Mouse (Mus musculus) testis, postnatal 10 days (tissue): ENCODE data around the gene Gas7.

Experiments used
- DNase-seq: peaks from one replicate; pipeline ENCODE4 v3.0.0; 2021; ENCODE audit warnings: low spot score

Gene Gas7

GRCm38 (mm10) chr11:67489647-67490175 is 34.5 kb downstream of the Gas7 start:
- DNase-seq: no peak

DNA sequence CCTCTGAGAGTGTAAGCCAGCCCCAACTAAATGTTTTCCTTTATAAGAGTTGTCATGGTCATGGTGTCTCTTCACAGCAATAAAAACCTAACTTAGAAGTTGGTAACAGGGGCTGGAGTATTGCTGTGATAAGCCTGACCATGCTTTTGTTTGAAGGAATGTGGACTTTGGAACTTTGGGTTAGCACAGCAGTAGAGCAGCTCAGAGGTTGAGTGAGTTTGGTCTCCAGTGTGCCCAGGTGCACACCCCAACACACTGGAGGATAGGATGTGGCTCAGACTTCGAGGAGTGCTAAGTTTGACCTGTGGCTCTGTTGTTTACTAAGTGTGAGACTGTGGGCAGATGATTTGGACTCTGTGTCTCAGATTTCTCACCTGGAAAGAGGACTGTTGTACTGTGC is 41.6 kb downstream of the Gas7 start:
- no peak for DNase-seq

DNA sequence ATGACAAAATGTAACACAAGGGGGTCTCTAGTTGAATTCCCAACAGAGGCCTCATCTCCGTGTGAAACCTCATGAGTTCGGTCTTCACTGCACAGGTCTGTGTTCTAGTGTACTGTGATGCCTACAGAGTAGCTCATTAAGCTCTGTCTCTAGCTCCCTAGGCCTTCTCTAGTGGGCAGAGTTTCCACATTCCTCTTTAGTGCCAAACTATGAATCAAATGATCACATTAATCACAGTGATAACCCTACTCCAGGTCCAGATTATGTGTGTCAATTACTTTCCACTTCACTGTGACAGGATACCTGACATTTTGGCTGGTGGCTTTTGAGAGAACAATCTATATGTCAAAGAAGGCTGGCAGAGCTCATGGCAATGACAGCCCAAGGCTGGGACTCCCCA is 44.9 kb downstream of the Gas7 start:
- no peak for DNase-seq

DNA sequence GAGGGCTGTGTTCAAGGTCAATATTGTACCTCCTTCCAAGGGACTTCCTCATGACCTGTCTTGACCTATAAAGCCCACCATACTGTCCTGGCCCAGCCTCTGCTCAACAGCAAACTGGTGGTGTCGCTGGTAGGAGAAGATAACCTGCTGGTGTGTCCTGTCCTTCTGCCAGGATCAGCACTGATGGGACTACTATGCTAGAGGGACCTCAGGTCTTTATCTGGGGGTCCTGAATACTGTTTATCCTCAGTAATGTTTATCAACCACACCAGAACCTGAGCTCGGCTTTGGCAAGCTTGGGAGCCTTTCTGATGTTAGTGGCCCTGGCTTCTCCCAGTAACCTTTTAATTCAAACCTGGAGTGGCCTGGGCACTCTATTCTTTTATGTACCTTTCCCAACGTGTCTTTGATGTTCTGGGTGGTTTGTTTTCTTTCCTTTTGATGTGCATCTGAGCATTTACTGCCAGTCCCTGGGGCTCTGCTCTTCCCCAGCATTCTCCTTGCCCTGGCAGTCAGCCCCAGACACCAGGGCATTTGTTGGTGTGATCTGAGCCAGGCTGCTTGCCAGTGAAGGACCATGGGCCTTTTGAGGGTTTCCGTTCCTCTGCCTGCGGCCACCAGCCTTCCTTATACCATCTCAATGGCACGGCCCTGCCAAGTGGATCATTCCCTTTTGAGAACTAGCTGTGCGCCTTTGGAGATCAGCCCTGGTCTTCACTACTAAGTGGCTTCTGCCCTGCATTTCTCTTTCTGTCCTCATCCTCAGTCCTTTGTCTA is 46.4 kb downstream of the Gas7 start:
- no peak for DNase-seq

GRCm38 (mm10) chr11:67509219-67509876 is 54.1 kb downstream of the Gas7 start:
- DNase-seq: no peak

DNA sequence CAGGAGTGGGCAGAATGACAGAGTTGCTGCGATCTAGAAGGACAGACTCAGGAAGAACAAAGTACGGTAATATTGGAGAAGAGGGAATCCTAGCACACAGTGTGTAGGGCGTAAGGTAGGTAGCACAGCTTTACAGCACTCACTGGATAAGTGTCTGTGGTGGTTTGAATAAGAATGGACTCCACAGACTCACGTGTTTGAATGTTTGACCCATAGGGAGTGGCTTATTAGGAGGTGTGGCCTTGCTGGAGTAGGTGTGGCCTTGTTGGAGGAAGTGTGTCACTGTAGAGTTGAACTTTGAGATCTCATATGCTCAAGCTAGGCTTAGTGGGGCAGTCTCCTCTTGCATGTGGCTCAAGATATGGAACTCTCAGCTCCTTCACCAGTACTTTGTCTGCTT is 55.6 kb downstream of the Gas7 start:
- DNase-seq: no peak

GRCm38 (mm10) chr11:67513001-67513400 is 57.8 kb downstream of the Gas7 start:
- DNase-seq: no peak

DNA sequence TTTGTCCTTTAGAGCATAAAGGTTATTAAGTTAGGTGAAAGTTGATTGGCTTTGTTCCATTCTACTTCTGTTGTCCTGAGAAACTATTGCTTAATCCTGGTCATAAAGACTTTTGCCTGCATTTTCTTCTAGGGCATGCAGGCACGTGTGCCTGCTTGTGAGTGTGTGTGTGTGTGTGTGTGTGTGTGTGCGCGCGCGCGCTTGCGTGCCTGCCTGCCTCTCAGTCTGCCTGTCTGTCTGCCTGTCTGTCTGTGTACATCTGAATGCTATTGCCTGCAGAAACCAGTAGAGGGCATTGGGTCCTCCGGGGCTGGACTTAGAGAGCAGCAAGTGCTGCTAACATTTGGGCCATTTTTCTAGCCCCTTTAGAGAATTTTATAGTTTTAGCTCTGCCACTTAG is 59.2 kb downstream of the Gas7 start:
- no peak for DNase-seq

DNA sequence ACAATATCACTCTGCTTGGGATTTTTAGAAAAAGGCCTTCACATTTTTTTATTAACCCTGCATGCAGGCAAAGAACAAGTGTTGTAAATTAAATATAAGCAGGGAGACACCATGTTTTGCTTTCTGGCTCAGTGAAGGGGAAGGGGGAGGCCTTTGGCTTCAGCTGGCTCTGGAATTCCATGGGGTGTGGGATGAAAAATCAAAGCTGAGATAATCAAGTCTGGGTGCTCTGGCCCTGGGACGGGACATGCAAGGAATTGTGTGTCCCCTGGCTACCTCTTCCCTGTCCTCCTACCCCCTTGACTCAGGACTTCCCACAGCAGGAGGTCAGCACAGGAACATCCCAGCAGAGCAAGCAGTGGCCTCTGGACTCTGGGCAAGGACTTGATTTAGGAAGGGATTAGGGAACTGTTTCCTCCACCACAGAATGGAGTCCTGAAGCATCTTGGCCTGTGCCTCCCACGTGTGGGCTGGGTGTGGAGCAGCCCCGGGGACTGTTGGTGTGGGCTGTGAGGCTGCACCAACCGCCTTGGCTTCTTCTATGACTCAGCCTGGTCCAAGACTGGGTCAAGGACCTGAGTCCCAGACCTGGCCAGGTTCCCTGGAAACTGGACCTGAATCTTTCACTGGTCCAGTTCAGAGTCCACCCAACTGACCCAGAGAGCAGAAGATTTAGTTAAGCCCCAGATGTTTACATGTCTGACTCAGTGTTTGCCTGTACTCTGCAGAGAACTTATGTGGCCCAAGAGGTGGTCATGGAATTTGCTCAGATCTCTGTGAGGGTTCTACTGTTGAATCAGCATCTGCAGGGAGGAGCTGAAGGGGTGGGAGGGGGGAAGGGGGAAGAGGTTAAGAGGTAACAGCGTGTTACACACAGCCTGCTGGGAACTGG is 60.0 kb downstream of the Gas7 start:
- peak; percentile 65 for DNase-seq

GRCm38 (mm10) chr11:67515912-67516305 is 60.7 kb downstream of the Gas7 start:
- no peak for DNase-seq

- no peak for DNase-seq
Measured at GRCm38 (mm10) chr11:67517748-67518147, 62.5 kb downstream of the Gas7 start.

DNA sequence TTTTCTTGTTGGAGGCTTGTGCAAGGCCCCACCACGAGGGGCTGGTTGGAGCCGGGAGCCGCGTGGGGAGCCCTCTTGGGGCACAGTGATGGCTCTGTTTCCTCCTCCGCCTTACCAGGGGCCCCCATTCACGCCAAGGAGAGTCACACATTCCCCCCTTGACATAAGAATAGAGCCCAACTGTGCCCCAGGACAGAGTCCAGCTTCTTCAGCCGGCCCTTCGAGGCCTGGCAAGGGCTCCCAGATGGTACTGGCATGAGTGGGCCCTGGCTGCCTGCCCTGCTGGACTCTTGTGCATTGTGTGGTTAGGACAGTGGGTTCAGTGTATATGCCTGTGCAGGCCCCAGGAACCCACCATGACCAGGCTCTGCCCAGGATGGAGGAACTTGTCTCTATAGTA is 63.7 kb downstream of the Gas7 start:
- DNase-seq: no peak

DNA sequence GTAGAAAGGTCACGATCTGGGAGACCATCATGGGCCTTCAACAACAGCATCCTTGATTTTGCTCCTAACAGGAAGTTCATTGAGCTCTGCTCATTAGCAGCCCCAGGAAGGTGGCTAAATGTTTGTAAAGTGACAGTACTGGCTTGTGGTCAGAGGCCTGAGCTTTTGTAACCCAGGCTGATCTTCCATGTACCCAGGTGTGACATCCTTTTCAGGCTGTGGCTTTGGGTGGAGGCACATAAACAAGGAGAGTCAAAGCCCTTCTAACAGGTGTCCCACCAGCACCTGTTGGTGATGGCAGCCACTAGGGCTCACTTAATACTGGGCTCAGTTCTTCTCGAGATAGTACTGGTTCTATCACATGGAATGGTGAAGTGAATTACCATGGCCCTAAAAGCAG is 67.4 kb downstream of the Gas7 start:
- DNase-seq: no peak

- DNase-seq: peak; percentile 65
Measured at GRCm38 (mm10) chr11:67523806-67524205, 68.6 kb downstream of the Gas7 start.

DNA sequence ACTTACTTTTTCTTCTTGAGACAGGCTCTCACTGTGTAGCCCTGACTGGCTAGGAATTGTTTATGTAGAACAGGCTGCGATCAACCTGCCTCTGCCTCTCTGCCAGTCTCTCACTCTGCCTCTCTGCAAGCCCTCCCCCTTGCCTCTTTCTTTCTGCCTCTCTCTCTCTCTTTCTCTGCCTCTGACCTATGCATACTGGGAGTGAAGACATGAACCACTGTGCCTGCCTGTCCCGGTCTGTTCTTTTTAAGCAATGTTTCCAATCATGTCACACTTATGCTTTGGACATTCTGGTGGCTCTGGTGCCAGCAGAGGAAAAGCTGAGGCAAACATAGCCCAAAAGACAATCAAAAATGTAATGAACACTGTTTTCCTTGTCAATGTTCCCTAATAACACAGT is 69.5 kb downstream of the Gas7 start:
- no peak for DNase-seq

DNA sequence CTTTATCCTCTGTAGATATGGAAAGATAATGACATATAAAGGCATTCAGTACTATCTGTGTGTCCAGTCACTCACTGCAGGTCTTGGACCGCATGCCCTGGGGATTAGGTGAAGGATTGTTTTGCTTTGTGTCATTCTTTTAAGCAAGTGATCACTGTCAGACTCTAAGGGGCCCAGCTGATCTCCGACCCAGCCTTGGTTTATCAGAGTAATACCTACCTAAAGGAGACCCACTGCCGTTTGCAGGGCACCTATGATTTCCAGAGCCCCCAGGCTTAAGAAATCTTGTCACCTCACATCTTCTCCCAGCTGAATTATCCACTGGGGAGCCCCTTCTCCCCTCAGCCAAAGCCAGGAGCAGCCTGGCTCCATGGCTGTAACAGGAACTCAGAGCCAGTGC is 70.6 kb downstream of the Gas7 start:
- no peak for DNase-seq

DNA sequence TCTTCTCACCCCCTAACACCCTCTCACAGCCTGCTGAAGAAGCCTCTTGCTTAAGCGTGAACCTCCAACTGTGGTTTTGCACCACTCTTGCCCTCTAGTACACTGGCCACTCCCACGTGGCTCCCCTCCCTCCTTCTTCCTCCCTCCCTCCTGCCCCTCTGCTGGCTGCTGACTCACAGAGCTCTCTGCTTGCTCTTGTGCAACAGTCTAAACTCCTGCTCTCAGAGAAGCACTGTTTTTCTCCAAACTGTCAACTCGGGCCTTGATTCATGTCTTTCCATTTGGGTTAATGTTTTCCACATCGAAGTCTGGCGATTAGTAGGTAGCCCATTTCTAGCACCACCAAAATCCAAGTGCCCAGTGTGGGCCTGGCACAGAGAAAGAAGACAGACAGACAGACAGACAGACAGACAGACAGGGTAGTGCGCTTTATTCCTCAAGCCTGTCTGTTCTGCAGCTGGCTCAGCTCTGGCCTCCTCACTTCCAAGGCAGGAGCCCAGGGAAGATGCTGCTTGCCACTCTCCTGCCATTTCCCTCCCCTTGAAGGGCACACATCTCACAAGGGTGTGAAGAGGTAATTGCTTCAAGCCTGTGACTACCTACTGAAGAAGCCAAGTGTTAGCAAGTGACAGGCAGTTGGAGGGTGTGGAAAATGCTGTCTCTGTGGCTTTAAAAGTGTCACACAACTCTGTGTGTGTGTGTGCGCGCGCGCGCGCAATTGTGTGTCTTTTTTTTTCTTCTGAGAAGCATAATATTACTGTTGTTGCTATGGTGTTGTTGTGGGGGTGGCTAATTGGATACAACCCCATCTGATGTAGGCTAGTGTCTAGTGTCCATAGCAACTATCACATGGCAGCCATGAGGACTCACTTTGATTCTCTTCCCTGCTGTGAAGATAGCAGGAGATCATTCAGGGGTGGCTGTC is 71.6 kb downstream of the Gas7 start:
- peak; percentile 58 for DNase-seq

- DNase-seq: no peak
Measured at GRCm38 (mm10) chr11:67531286-67531685, 76.0 kb downstream of the Gas7 start.

- DNase-seq: no peak
Measured at GRCm38 (mm10) chr11:67531926-67532565, 76.8 kb downstream of the Gas7 start.

- DNase-seq: no peak
Measured at GRCm38 (mm10) chr11:67532728-67533127, 77.5 kb downstream of the Gas7 start.

DNA sequence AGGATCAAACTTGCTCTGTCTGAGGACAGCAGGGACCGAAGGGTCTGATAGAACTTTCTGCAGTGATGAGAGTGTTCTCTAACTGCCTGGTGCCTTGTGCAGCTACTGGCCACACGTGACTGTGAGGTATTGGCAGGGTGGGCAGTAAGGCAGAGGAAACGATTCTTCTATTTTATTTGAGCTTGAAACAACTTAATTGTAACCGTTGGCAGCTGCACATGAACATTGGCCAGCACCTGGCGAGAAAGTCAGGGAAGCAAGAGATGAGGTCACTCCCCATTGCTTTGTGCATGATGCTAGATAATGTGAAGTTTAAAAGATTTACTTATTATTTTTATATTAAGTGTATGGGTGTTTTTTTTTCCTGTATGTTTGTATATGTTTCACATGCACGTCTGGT is 77.9 kb downstream of the Gas7 start:
- DNase-seq: no peak
